Mouse (Mus musculus) left cerebral cortex, adult 11 months (tissue): ENCODE measurements around the gene Pigu.
A peak's percentile ranks its signal among the peaks of the same experiment; 100 is the strongest.

Experiments used
- DNase-seq: peaks from one replicate; pipeline ENCODE4 v3.0.0; 2022; ENCODE audit warnings: low spot score

Gene Pigu

DNA sequence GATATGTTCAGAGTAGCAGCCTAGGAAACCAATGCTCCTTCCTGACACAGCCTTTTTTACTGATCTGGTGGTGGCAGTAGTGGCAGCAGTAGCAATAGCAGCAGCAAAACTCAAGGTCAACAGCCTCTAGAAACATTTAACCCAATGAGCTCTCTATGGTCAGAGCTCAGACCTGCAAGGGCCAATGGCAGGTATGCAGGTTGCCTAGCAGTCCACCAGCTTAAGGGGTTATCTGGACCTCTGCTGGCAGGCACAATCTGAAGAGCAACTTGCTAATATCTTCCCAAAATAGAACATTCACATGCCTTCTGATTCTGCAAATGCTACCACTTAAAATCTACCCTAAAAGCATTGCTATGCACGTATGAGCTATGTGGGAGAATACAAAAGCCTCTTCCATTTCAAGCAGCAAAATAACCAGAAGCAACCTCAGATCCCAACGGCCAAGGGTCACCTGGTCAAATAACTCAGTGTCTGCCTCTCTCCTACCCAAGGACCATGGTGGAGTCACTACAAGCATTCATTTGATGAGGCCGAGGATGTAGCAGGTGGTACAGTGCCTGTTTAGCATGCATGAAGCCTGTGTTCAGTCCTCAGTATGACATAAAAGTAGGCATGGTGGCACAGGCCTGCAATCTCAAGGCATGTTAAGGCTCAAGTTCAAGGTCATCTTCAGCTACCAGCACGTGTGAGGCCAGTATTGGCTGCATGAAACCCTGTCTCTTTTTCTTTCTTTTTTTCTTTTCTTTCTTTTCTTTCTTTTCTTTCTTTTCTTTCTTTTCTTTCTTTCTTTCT lies 69.6 kb downstream of the Pigu start:
- DNase-seq: no peak

DNA sequence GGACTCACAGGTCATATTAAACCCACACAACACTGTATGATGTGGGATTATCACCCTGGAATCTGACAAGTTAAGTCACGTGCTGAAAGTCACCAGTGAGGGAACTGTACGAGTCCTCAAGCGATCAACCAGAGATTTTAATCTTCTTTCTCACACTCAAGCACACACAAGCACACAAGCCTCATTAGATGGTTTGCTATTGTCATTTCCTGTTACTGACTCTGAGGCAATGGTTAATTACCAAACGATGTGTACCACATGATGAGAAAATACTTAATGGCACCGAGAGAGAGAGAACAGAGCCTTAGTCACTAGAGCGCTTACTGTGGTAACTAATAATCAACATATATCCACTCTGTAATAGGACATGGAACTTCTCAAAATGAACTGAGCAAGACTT lies 71.5 kb downstream of the Pigu start:
- DNase-seq: no peak

DNA sequence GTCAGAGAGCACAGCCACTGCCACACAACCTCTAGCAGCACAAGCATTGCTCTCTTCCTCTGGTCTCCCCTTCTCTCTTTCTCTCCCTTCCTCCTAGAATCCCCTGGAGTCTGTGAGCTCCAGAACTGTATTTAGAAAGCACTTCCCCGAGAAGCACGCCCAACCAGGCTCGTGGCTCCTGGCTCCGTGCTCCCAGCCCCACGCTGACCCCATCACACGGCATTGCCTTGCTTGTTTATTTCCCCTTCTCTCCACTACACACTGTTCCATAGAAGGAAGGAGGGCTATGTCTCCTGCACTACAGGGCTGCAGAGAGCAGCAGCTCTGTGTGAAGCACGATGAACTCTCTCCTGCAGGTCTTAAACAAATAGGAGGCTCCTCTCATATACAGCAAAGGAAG lies 72.6 kb downstream of the Pigu start:
- DNase-seq: no peak

DNA sequence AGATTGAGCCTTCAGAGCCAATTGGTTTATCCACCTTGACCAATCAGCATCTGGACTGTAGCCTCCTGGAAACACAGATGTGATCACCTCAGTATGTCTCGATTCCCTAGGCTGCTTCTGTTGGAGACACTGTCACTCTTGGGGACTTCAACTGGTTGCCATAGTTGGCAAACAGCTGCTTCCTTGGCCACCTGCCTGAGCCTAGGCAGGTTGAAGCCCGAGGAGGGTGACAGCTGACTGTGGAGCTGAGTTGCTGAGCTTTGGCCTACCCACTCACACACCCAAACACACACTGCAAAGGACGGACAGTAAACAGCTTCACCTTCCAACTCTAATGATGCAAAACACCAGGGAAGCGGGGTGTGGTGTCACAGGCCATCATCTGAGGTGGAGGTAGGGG lies 73.4 kb downstream of the Pigu start:
- no peak for DNase-seq

DNA sequence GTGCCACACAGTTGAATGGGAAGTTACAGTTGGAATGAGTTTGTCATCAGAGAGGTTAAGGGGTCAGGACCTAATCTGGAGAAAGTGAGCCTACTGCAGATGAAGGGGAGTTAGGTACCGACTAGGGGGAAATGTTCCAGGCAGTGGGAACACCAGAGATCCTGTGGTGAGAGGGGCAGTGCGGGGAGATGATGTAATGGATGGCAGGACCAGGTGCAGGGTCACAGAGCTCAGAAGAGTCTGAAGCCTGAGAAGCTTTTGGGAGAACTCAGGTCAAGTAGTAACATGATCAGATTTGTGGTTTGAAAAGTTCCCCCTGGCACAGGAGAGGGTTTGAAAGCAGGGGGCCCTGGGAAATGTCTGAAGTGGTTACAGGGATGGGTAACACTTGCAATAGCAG lies 77.1 kb downstream of the Pigu start:
- no peak for DNase-seq

DNA sequence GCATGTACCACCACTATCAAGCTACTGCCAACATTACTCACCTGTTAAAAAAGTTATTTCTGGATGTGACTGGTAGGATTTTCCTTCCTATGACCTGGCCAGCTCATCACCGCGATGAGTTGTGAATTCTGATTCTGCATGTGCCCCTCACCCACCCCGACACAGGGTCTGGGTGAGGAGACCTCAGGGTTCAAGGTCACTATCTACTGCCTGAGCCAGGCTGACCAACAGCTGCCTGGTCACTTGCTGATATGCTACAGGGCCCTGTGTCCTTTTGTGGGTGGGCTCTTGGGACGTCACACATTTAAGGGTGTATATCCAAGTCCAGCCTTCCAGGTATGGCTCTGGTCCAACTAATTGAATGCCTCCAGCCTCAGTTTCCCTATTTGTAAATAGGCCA lies 78.1 kb downstream of the Pigu start:
- DNase-seq: no peak

DNA sequence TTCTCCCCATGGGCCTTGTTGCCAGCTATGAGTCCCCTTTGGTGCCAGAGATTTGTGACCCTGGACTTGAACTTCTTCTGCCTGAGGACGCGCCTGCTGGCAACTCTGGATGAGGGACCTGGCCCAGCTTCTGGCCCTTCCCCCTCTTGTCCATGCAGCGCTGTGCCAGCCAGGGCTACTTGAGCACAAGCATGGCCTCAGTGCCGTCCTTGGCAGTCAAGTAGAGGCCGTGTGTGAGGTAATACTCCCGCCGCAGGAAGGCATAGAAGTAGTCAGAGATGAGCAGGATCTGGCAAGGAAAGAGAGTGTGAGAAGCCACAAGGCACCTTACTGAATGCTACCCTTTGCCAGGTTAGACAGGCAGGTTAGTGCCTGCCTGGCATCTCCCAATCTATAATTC lies 78.9 kb downstream of the Pigu start:
- no peak for DNase-seq

DNA sequence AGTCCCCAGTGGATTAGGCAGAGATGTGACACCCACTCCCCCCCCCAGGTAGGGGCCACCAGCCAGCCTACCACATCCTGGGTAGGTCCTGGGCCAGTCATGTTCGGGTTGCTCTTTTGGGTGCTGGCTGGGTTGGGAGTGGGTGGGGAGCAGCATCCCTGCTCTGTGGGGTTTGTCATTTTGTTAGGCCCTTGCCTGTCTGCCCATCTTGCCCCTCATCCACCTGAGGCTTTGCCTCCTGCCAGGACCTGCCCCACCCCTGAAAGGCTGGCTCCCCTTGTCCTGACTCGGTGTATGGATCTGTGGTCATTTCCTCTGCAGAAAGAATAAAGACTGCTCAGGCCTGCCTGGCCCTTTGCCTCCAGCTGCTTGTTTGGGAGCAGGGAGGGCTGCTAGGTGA lies 79.5 kb downstream of the Pigu start:
- no peak for DNase-seq

DNA sequence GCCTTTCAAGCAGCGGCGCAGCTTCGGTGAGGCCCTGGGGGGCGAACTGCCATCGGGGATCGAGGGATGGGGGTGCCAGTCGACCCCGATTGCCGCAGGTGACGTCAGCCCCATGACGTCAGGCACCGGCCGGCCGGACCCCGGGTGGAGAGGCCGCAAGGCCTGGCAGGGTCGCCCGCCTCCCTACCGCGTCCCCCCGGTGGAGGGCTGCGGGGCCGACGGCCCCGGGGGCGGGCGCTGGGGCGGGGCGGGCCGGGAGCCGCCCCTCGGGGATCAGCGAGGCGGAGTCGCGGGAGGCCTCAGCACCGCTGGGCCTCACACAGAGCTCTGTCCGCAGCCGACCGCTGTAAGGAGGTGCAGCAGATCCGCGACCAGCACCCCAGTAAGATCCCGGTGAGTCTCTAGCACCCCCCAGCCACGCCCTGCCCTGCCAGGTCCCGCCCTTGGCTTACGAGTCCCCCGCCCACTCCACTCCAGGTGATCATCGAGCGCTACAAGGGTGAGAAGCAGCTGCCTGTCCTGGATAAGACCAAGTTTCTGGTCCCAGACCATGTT lies 80.5 kb downstream of the Pigu start:
- DNase-seq: no peak

DNA sequence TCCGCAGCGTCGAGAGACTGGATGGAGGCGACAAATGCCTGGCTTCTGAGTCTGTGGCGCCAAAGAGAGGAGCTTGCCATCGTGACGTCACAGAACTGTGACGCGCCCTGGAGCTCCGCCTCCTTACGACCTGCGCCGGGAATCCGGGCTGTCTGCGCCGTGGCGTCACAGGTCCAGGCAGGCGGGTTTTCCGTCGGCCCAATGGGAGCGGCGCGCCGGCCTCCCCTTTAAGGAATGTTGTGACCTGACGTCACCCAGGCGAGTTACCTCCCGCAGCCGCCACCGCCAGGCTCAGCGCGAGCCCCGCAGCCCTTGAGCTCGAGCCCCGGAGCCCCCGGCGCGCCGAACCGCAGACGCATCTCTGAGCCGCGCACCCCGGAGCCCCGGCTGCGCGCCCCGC lies 81.0 kb downstream of the Pigu start, which contains the start of gene Map1lc3a:
Gene Map1lc3a, plus strand, starts transcription at position 103 of the 400 bp plus-strand sequence.
- DNase-seq: peak; percentile 96

DNA sequence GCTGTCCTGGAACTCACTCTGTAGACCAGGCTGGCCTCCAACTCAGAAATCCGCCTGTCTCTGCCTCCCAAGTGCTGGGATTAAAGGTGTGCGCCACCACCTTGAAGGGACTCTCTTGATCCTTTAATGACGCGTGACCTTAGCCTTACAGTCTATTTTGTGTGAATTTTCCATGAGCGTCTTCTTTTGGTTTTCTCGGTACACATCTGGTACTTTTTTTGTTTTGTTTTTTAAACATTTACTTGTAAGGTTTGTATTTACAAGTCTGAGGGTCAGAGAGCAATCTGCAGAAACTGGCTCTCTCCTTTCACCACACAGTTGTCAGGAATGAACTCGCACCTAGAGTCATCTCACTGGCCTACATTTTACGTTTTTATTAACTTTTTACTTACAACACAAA lies 83.6 kb downstream of the Pigu start:
- no peak for DNase-seq

DNA sequence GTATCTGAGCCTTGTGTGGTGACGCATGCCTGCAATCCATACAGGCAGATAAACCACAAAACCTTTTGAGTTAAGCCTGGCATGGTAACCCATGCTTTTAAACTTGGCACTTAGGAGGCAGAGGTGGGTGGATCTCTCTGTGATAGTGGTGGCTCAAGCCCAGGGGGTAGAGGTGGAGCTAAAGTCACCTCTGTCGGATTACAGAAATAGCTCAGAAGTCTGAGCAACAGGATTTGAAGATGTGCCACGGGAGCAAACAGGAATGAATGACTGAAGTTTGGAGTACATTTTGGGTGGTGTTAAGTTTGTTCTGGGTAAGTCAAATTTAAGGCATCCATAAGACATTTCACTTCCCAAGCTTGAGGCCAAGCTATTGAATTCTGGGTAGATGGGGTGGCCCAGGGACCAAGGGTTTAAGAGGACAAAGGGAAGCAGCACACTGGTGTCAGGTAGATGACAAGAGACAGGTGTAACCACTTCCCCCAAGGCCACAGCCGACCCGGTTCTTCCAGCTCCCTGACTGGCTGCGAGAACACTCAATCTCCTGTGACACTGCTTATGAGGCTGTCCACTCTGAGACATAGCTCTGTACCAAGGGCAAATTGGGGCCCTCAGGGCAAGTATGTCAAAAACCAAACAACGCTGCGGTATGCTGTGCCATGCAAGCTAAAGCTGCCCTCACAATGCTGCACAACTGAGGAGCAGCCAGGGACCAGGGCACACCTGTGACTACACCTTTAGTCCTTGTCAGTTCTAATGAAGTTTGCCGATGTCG lies 84.6 kb downstream of the Pigu start:
- no peak for DNase-seq

DNA sequence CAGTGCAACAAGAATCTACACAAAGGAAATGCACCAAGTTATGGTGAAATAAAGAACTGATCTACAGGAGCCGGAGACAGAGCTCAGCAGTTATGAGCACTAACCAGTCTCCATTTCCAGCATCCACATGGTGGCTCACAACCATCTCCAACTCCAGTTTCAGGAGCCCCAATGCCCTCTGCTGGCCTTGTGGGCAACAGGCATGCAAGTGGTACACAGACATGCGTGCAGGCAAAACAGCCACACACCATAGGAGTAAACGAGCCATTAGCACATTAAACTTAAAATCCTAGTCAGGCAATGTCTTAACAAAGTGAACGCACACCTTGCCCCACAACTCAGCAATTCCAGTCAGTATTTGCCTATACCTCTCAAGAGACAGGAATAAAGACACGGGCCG lies 85.3 kb downstream of the Pigu start:
- no peak for DNase-seq

DNA sequence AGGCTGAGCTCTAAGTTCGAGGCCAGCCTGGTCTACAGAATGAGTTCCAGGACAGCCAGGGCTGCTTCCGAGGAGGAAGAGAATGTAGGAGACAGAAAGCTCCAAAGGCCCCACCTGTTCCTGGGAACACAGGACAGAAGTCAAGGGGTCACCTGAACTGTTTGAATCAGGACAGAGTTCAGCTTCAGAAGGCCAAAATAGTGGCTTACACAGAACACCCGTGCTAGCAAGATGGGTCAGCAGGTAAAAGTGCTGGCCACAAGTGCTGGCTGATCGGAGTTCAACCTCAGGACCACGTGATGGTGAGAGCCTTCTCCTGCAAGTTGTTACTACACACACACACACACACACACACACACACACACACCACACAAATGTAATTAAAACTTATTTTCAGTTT lies 90.3 kb downstream of the Pigu start:
- no peak for DNase-seq

DNA sequence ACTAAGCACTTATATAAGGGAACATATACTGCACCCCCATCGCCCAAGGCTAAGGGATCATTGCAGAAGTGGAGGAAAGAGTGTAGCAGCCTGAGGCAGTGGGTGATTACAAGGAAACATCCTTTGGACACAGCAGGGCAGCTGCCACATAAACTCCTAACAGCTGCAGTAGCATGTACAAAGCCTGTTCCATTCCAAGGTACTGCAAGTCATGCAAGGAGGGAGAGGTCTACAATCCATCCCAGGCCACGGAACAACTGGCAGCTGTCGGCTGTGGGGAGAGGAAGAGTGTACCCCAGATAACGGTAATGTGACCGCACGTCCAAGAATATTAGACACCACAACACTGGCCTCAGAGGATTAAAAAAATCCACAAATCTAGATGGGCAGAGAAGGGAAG lies 91.7 kb downstream of the Pigu start:
- DNase-seq: no peak

DNA sequence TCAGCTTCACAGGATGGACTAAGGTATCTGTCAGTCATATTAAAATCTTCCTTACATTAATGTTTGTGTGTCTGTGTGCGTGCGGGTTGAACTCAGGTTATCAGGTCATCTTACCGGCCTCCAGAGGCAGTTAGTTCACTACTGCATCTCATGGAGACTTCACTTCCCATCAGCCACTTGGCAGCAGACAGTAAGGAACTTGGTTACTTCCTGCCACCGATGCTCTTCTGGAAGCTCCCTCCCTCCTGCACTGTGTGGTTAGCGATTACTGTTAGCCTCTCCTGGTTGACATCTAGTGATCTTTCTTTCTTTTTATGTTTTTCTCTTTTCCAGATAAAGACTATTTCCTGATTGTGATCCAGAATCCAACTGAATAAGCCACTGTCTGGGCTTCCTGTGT lies 107.6 kb downstream of the Pigu start:
- DNase-seq: no peak

DNA sequence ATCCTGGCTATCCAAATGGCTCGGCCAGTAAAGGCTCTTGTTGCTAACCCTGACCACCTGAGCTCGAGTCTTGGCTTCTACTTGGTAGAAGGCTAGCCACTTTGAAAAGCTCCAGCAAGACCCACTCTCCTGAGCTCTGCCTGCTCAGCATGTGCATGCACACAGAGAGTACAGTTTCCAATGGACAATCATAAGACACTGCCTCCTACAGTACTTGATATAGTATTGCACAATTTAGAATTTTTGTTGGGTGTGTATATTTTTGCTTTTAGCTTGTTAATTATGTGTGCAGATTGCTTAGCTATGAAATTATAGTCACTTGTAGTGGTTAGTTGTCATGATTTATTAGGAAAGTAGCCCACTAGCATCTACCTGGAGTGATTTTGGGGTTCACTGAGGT lies 108.5 kb downstream of the Pigu start:
- no peak for DNase-seq

DNA sequence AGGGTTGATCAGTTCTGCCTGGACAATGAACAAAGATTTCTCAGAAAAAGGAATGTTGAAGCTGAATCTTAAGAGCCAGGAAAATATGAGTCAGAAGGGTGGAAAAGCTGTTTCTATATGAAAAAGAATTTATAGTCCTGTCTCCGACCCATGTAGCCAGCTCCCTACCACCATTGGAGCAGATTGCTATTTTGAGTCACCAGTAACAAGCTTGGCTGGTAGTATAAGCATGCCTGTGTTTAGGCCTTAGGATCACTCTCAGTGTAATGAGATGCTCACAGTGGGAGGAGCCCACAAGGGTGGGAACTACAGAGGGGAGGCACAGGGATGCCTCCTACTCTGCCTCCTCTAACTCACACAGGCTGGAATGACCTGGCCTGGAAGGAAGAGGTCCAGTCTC lies 109.0 kb downstream of the Pigu start:
- DNase-seq: no peak

DNA sequence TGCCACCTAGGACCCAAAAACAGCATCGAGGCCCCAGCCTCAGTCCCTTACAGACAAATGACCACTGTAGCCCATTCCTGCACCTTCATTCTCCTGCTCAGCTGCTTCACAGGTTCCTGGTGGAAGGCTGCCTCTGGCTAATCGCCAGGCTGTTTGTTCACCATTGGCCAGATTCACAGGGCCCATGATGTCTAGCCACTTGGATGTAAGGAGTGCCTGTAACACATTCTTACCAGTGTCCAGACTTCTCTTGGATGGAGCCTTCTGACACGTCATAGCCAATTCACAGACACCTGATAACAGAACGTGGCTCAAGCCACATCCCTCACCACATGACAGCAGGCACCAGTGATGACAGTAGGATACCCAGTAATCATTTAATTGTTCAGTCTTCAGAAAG lies 111.0 kb downstream of the Pigu start:
- no peak for DNase-seq

DNA sequence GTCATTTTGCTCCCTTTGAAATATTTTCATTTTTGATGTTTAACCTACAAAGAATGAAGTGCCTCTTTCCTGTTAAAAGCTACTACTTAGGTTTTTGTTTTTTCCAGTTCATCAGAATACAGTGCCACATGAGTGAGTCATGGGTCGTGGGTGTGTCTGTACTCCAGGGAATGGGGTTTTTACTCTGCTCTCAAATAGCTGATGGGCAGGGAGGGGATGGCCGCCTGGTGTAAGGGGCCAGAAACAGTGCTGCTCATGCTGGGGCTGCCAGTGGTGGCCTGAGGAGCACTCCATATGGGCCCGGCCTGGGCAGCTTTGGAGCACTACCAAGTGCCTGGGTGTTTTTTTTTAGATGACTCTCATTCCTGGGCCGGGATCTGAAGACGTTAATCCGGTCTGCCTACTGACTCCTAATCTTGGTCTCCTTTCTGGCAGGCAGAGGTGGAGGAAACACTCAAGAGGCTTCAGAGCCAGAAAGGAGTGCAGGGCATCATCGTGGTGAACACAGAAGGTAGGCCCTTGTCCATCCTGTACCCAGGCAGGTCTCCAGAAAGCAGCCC lies 114.9 kb downstream of the Pigu start:
- no peak for DNase-seq

DNA sequence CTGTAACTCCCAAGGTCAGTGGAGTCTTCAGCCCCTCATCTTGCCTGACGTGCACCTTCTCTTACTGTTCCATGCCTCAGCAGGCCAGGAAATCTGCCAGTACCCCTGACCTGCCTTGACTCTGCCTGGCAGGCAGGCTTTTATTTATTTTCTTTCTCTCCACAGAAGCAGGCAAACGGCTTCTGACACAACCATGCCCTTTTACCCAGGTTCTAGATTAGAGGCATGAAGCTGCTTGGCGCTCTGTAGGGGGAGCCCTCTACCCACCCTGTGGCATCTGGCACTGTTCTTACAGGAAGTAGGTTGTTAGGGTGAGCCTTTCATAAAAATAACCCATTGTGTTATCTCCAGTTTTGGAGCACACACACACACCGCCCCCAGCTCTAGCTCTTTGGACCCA lies 116.3 kb downstream of the Pigu start:
- DNase-seq: no peak

DNA sequence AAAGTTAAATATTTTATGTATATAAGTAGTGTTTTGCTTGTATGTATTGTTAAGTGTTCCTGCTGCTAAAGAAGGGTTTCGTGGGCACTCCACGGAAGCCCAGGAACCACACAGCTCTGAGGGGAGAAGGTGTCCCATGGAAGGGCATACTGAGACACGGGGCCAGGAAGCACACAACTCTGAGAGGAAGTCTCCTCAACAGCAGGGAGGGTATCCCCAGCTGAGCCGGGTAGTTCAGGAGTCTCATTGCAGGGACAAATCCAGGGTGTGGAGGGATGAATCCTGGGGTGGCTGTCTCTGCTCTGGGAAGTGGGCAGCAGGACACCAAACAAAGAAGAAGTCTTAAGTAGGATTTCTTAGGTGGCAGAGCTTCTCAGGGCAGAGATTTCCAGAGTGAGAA lies 120.0 kb downstream of the Pigu start:
- DNase-seq: no peak

DNA sequence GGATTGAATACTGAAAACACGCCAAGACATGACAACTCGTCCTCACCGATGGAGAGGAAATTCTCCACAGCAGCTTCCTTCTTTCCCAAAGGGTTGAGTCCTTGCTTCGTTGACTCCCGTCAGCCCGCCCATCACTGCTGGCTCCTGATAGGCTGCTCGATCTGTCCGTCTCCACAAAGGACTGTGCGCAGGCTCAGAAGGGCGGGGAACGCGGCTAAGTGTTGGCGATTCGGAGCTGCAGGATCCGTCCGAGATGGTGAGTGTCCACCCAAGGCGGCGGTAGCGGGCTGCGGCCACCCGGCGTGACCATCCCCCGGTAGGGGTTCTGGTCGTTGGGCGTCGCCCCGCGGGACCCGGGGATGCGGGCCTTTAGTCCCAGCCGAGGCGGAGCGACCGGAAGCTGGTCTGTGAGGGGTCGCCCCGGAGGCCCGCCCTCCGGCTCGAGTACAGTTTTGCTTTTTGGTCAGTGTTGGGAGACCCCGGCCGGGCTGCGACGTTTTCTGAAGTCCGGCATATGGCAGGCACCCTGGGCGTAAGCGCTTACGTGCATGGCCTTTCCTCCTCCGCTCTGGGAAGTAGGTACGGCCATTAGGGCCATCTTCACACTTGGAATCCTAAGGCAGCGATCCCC lies 120.8 kb downstream of the Pigu start, which contains the start of gene Dynlrb1:
Gene Dynlrb1, plus strand, starts transcription at position 172 of the 631 bp plus-strand sequence.
- peak; percentile 97 for DNase-seq
